Comparison of ENCODE assay signal across 11 mouse cellular contexts in the genomic region with DNA sequence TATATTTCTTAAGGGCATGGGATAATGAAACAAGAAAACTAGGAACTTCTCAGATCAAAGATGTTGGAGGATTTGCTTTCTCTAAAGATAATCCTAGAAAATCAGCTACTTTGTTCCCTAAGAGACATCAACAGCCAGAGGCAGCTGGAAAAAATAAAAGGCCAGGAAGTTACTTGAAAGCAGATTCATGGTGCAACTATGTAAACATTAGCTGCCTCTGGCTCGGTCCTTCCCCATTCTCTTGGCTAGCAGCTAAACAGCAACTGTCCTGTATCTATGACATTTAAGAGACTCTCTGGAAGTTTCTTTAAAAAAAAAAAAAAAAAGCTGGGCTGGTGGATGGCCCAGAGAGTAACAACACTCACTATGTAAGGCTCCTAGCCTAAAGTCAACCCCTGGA. TPM values are rescaled to one million over a fixed set of nuclear protein-coding genes. Genes with fewer than 3 reads are reported as not detected.
DNase-seq lines count a peak whose midpoint lies in the region; ATAC-seq lines count a peak whose summit lies in the region.
"Had no signal": no experiment of that assay in that cellular context is flagged by ENCODE, and none has a peak within 500 bp of the region (broad histone marks: within the 10 kb centered on the region; RNA-seq: fewer than 3 reads in every experiment).

No protein-coding gene starts in this region.

- no peaks in the 10 kb centered on the region for H3K27me3 ChIP-seq in lung, embryonic 16.5 days (ENCODE audit: control insufficient read depth, insufficient read depth, low read depth, low read length)
- H3K27me3 ChIP-seq in forebrain, embryonic 10.5 days (ENCODE audit: poor library complexity, severe bottlenecking), result peaks cover 41% of the 10 kb centered on the region
- 0 out of 2 replicates have a peak, but pooled peaks cover 2% of the 10 kb centered on the region for H3K27me3 ChIP-seq in neural tube, embryonic 15.5 days (replicated peaks)

- H3K4me3 ChIP-seq in lung, embryonic 16.5 days (ENCODE audit: low read length), result no peak overlapping the region
- H3K4me3 ChIP-seq in forebrain, embryonic 10.5 days, result no peak overlapping the region
- H3K4me3 ChIP-seq in neural tube, embryonic 15.5 days (replicated peaks), result no peak overlapping the region

- H3K9me3 ChIP-seq in lung, embryonic 16.5 days (ENCODE audit: control insufficient read depth, low read length), result no peaks in the 10 kb centered on the region
- H3K9me3 ChIP-seq in forebrain, embryonic 10.5 days, result no peaks in the 10 kb centered on the region
- H3K9me3 ChIP-seq in neural tube, embryonic 15.5 days (replicated peaks), result no peaks in the 10 kb centered on the region

- WGBS in lung, embryonic 16.5 days, result 6% methylated on average over 1 of the region's 1 CpGs
- 41% methylated on average over 1 of the region's 1 CpGs for WGBS in forebrain, embryonic 10.5 days
- WGBS in neural tube, embryonic 15.5 days, result 39% methylated on average over 1 of the region's 1 CpGs

- H3K4me2 ChIP-seq in lung, embryonic 16.5 days (ENCODE audit: low read depth, low read length), result peak overlapping the region; percentile 27
- H3K4me2 ChIP-seq in neural tube, embryonic 15.5 days, result no peak overlapping the region

- peak; percentile 68 for ATAC-seq in lung, embryonic 16.5 days (ENCODE audit: low read depth)
- ATAC-seq in neural tube, embryonic 15.5 days (ENCODE audit: low FRiP score), result no peak

- H3K4me1 ChIP-seq in lung, embryonic 16.5 days (replicated peaks; ENCODE audit: control insufficient read depth, insufficient read depth, low read length), result peaks cover 34% of the 10 kb centered on the region
- peaks cover 59% of the 10 kb centered on the region for H3K4me1 ChIP-seq in forebrain, embryonic 10.5 days
- peaks cover 39% of the 10 kb centered on the region for H3K4me1 ChIP-seq in neural tube, embryonic 15.5 days

- peak; percentile 13 for DNase-seq in kidney, adult 9 months
- DNase-seq in kidney, adult 11 months, result no peak
- peak; percentile 82 for DNase-seq in 3T3-L1 (ENCODE audit: low read depth, low spot score)
- DNase-seq in adipocyte (ENCODE audit: low spot score), result peak; percentile 27
- DNase-seq in forebrain, embryonic 10.5 days (ENCODE audit: extremely low spot score, low spot score), result no peak
- no peak for DNase-seq in retina, embryonic 14.5 days (ENCODE audit: low spot score)
- DNase-seq: adrenal gland, postnatal 25 days; cerebellum, adult 11 months; gastrocnemius, postnatal 36 days had no signal

- no peak overlapping the region for H3K9ac ChIP-seq in lung, embryonic 16.5 days (ENCODE audit: low read length)
- no peak overlapping the region for H3K9ac ChIP-seq in neural tube, embryonic 15.5 days (replicated peaks)

- peak overlapping the region; percentile 89 for H3K27ac ChIP-seq in lung, embryonic 16.5 days (ENCODE audit: low read length)
- H3K27ac ChIP-seq in forebrain, embryonic 10.5 days, result no peak overlapping the region
- no peak overlapping the region for H3K27ac ChIP-seq in neural tube, embryonic 15.5 days (replicated peaks)

- H3K36me3 ChIP-seq in lung, embryonic 16.5 days (ENCODE audit: control insufficient read depth, insufficient read depth, low read length), result no peaks in the 10 kb centered on the region
- 0 out of 2 replicates have a peak, but pooled peaks cover 2% of the 10 kb centered on the region for H3K36me3 ChIP-seq in forebrain, embryonic 10.5 days (replicated peaks)
- no peaks in the 10 kb centered on the region for H3K36me3 ChIP-seq in neural tube, embryonic 15.5 days

RNA-seq across cellular contexts. Expression of gene Dkk3, which starts 3.7 kb away (rescaled TPM):
- polyA plus RNA-seq in lung, embryonic 16.5 days (2015; fragmentation: Nextera tagmentation; extraction: Ambion mirVana), result 45.5 and 48.2 TPM in 2 replicates
- 14.3 and 15.0 TPM in 2 replicates for polyA plus RNA-seq in forebrain, embryonic 10.5 days (2016; fragmentation: Nextera tagmentation; extraction: Ambion mirVana)
- polyA plus RNA-seq in neural tube, embryonic 15.5 days (2015; fragmentation: Nextera tagmentation; extraction: Ambion mirVana), result 28.9 and 32.9 TPM in 2 replicates

Comparison
In these comparisons a context has a peak if more than half of its experiments do, and no peak if none do; other contexts are left out.
1. DNase-seq: peak in kidney, adult 9 months (single experiment), 3T3-L1 (single experiment) and adipocyte (single experiment); none in kidney, adult 11 months (single experiment), forebrain, embryonic 10.5 days (single experiment) and retina, embryonic 14.5 days (single experiment).